Mouse (Mus musculus): Measurements from ENCODE around the gene Mtnr1a. TPM values are rescaled to one million over a fixed set of nuclear protein-coding genes. Genes with fewer than 3 reads are reported as not detected.

The Mtnr1a gene
- polyA plus RNA-seq (2014; fragmentation: Nextera tagmentation; extraction: Ambion mirVana) = not detected in 2 replicates

GRCm38 (mm10) chr8:45068759-45069386 lies at the start of gene Mtnr1a:
TSS of gene Mtnr1a (plus strand) at chr8:45069137.
- Histone ChIP-seq H3K4me1 (ENCODE audit: control insufficient read depth, insufficient read depth, low read length) (peaks cover 4% of the 10 kb centered on the region; the same call in 1 of the 2 replicates), H3K27ac (ENCODE audit: low read depth, low read length) (no peak within 1 kb of the TSS), H3K9ac (ENCODE audit: low read depth, low read length) (peak within 1 kb of the TSS; percentile 40; the same call in 1 of the 2 replicates), H3K27me3 (ENCODE audit: control insufficient read depth, insufficient read depth, low read length) (no peaks in the 10 kb centered on the region), H3K4me3 (ENCODE audit: low read length) (peak within 1 kb of the TSS; percentile 26), H3K4me2 (replicated peaks; ENCODE audit: low read depth, low read length) (peak within 1 kb of the TSS; percentile 54), H3K36me3 (ENCODE audit: control insufficient read depth, insufficient read depth, low read length) (no peaks in the 10 kb centered on the region), H3K9me3 (ENCODE audit: control insufficient read depth, low read length) (no peaks in the 10 kb centered on the region)
- ATAC-seq (ENCODE audit: low FRiP score, low TSS enrichment) = peak; percentile 97
- 9% methylated on average over 28 of the region's 29 CpGs for WGBS

GRCm38 (mm10) chr8:45019241-45019640 lies 49.7 kb upstream of the Mtnr1a start:
- 91% methylated on average over 5 of the region's 5 CpGs for WGBS
- Histone ChIP-seq H3K4me2 (replicated peaks; ENCODE audit: low read depth, low read length) (no peak overlapping the region), H3K4me3 (ENCODE audit: low read length) (no peak overlapping the region), H3K4me1 (ENCODE audit: control insufficient read depth, insufficient read depth, low read length) (peaks cover 7% of the 10 kb centered on the region), H3K27ac (ENCODE audit: low read depth, low read length) (no peak overlapping the region), H3K27me3 (ENCODE audit: control insufficient read depth, insufficient read depth, low read length) (no peaks in the 10 kb centered on the region), H3K36me3 (ENCODE audit: control insufficient read depth, insufficient read depth, low read length) (peaks cover 63% of the 10 kb centered on the region), H3K9me3 (ENCODE audit: control insufficient read depth, low read length) (peaks cover 10% of the 10 kb centered on the region), H3K9ac (ENCODE audit: low read depth, low read length) (no peak overlapping the region)
- no peak for ATAC-seq (ENCODE audit: low FRiP score, low TSS enrichment)

GRCm38 (mm10) chr8:45021171-45021570 lies 47.8 kb upstream of the Mtnr1a start:
- 89% methylated on average over 5 of the region's 5 CpGs for WGBS
- Histone ChIP-seq H3K9me3 (ENCODE audit: control insufficient read depth, low read length) (peaks cover 23% of the 10 kb centered on the region), H3K4me2 (replicated peaks; ENCODE audit: low read depth, low read length) (no peak overlapping the region), H3K4me3 (ENCODE audit: low read length) (no peak overlapping the region), H3K4me1 (ENCODE audit: control insufficient read depth, insufficient read depth, low read length) (no peaks in the 10 kb centered on the region), H3K9ac (ENCODE audit: low read depth, low read length) (no peak overlapping the region), H3K27me3 (ENCODE audit: control insufficient read depth, insufficient read depth, low read length) (no peaks in the 10 kb centered on the region), H3K36me3 (ENCODE audit: control insufficient read depth, insufficient read depth, low read length) (peaks cover 70% of the 10 kb centered on the region), H3K27ac (ENCODE audit: low read depth, low read length) (no peak overlapping the region)
- no peak for ATAC-seq (ENCODE audit: low FRiP score, low TSS enrichment)

- Histone ChIP-seq H3K36me3 (ENCODE audit: control insufficient read depth, insufficient read depth, low read length) (peaks cover 78% of the 10 kb centered on the region), H3K4me1 (ENCODE audit: control insufficient read depth, insufficient read depth, low read length) (no peaks in the 10 kb centered on the region), H3K27me3 (ENCODE audit: control insufficient read depth, insufficient read depth, low read length) (no peaks in the 10 kb centered on the region), H3K4me3 (ENCODE audit: low read length) (no peak overlapping the region), H3K4me2 (replicated peaks; ENCODE audit: low read depth, low read length) (no peak overlapping the region), H3K9ac (ENCODE audit: low read depth, low read length) (no peak overlapping the region), H3K9me3 (ENCODE audit: control insufficient read depth, low read length) (peaks cover 25% of the 10 kb centered on the region), H3K27ac (ENCODE audit: low read depth, low read length) (no peak overlapping the region)
- ATAC-seq (ENCODE audit: low FRiP score, low TSS enrichment) = no peak
- 91% methylated on average over 21 of the region's 21 CpGs for WGBS
Observed at GRCm38 (mm10) chr8:45021911-45022665, 46.8 kb upstream of the Mtnr1a start.

- Histone ChIP-seq H3K4me3 (ENCODE audit: low read length) (no peak overlapping the region), H3K27ac (ENCODE audit: low read depth, low read length) (no peak overlapping the region), H3K9me3 (ENCODE audit: control insufficient read depth, low read length) (peaks cover 25% of the 10 kb centered on the region), H3K36me3 (ENCODE audit: control insufficient read depth, insufficient read depth, low read length) (peaks cover 87% of the 10 kb centered on the region), H3K27me3 (ENCODE audit: control insufficient read depth, insufficient read depth, low read length) (no peaks in the 10 kb centered on the region), H3K9ac (ENCODE audit: low read depth, low read length) (no peak overlapping the region), H3K4me2 (replicated peaks; ENCODE audit: low read depth, low read length) (no peak overlapping the region), H3K4me1 (ENCODE audit: control insufficient read depth, insufficient read depth, low read length) (no peaks in the 10 kb centered on the region)
- ATAC-seq (ENCODE audit: low FRiP score, low TSS enrichment) = no peak
- 56% methylated on average over 6 of the region's 6 CpGs for WGBS
Observed at GRCm38 (mm10) chr8:45028081-45028497, 40.8 kb upstream of the Mtnr1a start.

- H3K4me1 ChIP-seq (ENCODE audit: control insufficient read depth, insufficient read depth, low read length) = no peaks in the 10 kb centered on the region
- H3K27me3 ChIP-seq (ENCODE audit: control insufficient read depth, insufficient read depth, low read length) = no peaks in the 10 kb centered on the region
- H3K9ac ChIP-seq (ENCODE audit: low read depth, low read length) = no peak overlapping the region
- no peak for ATAC-seq (ENCODE audit: low FRiP score, low TSS enrichment)
- H3K9me3 ChIP-seq (ENCODE audit: control insufficient read depth, low read length) = no peaks in the 10 kb centered on the region
- H3K36me3 ChIP-seq (ENCODE audit: control insufficient read depth, insufficient read depth, low read length) = peaks cover 91% of the 10 kb centered on the region
- WGBS = 88% methylated on average over 15 of the region's 15 CpGs
- no peak overlapping the region for H3K27ac ChIP-seq (ENCODE audit: low read depth, low read length)
- H3K4me2 ChIP-seq (replicated peaks; ENCODE audit: low read depth, low read length) = no peak overlapping the region
- no peak overlapping the region for H3K4me3 ChIP-seq (ENCODE audit: low read length)
Observed at GRCm38 (mm10) chr8:45038350-45038749, 30.6 kb upstream of the Mtnr1a start.

- WGBS = 95% methylated on average over 26 of the region's 26 CpGs
- no peak overlapping the region for H3K4me3 ChIP-seq (ENCODE audit: low read length)
- no peak overlapping the region for H3K9ac ChIP-seq (ENCODE audit: low read depth, low read length)
- H3K4me2 ChIP-seq (replicated peaks; ENCODE audit: low read depth, low read length) = no peak overlapping the region
- H3K9me3 ChIP-seq (ENCODE audit: control insufficient read depth, low read length) = no peaks in the 10 kb centered on the region
- H3K4me1 ChIP-seq (ENCODE audit: control insufficient read depth, insufficient read depth, low read length) = no peaks in the 10 kb centered on the region
- peaks cover 77% of the 10 kb centered on the region for H3K36me3 ChIP-seq (ENCODE audit: control insufficient read depth, insufficient read depth, low read length)
- no peak for ATAC-seq (ENCODE audit: low FRiP score, low TSS enrichment)
- no peaks in the 10 kb centered on the region for H3K27me3 ChIP-seq (ENCODE audit: control insufficient read depth, insufficient read depth, low read length)
- H3K27ac ChIP-seq (ENCODE audit: low read depth, low read length) = no peak overlapping the region
Observed at GRCm38 (mm10) chr8:45044160-45044559, 24.8 kb upstream of the Mtnr1a start.

- WGBS = 91% methylated on average over 8 of the region's 8 CpGs
- H3K4me1 ChIP-seq (ENCODE audit: control insufficient read depth, insufficient read depth, low read length) = no peaks in the 10 kb centered on the region
- 0 out of 2 replicates have a peak, but pooled peaks cover 4% of the 10 kb centered on the region for H3K9me3 ChIP-seq (ENCODE audit: control insufficient read depth, low read length)
- ATAC-seq (ENCODE audit: low FRiP score, low TSS enrichment) = no peak
- H3K36me3 ChIP-seq (ENCODE audit: control insufficient read depth, insufficient read depth, low read length) = peaks cover 65% of the 10 kb centered on the region
- no peak overlapping the region for H3K9ac ChIP-seq (ENCODE audit: low read depth, low read length)
- no peak overlapping the region for H3K27ac ChIP-seq (ENCODE audit: low read depth, low read length)
- H3K27me3 ChIP-seq (ENCODE audit: control insufficient read depth, insufficient read depth, low read length) = no peaks in the 10 kb centered on the region
- no peak overlapping the region for H3K4me3 ChIP-seq (ENCODE audit: low read length)
- no peak overlapping the region for H3K4me2 ChIP-seq (replicated peaks; ENCODE audit: low read depth, low read length)
Observed at GRCm38 (mm10) chr8:45050451-45050850, 18.5 kb upstream of the Mtnr1a start.

GRCm38 (mm10) chr8:45051236-45051635 lies 17.7 kb upstream of the Mtnr1a start:
- no peaks in the 10 kb centered on the region for H3K4me1 ChIP-seq (ENCODE audit: control insufficient read depth, insufficient read depth, low read length)
- 0 out of 2 replicates have a peak, but pooled peaks cover 4% of the 10 kb centered on the region for H3K9me3 ChIP-seq (ENCODE audit: control insufficient read depth, low read length)
- no peak overlapping the region for H3K27ac ChIP-seq (ENCODE audit: low read depth, low read length)
- peaks cover 61% of the 10 kb centered on the region for H3K36me3 ChIP-seq (ENCODE audit: control insufficient read depth, insufficient read depth, low read length)
- no peaks in the 10 kb centered on the region for H3K27me3 ChIP-seq (ENCODE audit: control insufficient read depth, insufficient read depth, low read length)
- WGBS = 96% methylated on average over 30 of the region's 30 CpGs
- H3K4me2 ChIP-seq (replicated peaks; ENCODE audit: low read depth, low read length) = no peak overlapping the region
- ATAC-seq (ENCODE audit: low FRiP score, low TSS enrichment) = no peak
- H3K4me3 ChIP-seq (ENCODE audit: low read length) = no peak overlapping the region
- no peak overlapping the region for H3K9ac ChIP-seq (ENCODE audit: low read depth, low read length)
